In genomic region chr1:192789828-192790227, GRCm38 (mm10) we compare ENCODE assay signal across 8 mouse cellular contexts. TPM values are rescaled to one million over a fixed set of nuclear protein-coding genes. Genes with fewer than 3 reads are reported as not detected.
DNase-seq lines count a peak whose midpoint lies in the region; ATAC-seq and TF ChIP-seq lines count a peak whose summit lies in the region.

No protein-coding gene starts in this region.

- WGBS in embryonic facial prominence, embryonic 13.5 days, result 23% methylated on average over 11 of the region's 11 CpGs
- WGBS in heart, postnatal 0 days, result 70% methylated on average over 11 of the region's 11 CpGs
- WGBS in lung, adult 2 months, result 70% methylated on average over 11 of the region's 11 CpGs
- WGBS in midbrain, embryonic 11.5 days, result 69% methylated on average over 11 of the region's 11 CpGs

- H3K4me3 ChIP-seq in embryonic facial prominence, embryonic 13.5 days, result no peak overlapping the region
- H3K4me3 ChIP-seq in heart, postnatal 0 days (ENCODE audit: low read depth, low read length), result no peak overlapping the region
- H3K4me3 ChIP-seq in lung, adult 2 months (replicated peaks; ENCODE audit: extremely low read depth, low read depth, low read length), result no peak overlapping the region
- no peak overlapping the region for H3K4me3 ChIP-seq in midbrain, embryonic 11.5 days (ENCODE audit: low read depth, low read length)

- TF ChIP-seq POLR2A in lung, adult 2 months (IDR thresholded peaks at IDR 0.05; ENCODE audit: borderline replicate concordance, extremely low read depth, low read depth, low read length), result no peak

- H3K4me1 ChIP-seq in embryonic facial prominence, embryonic 13.5 days, result peaks cover 93% of the 10 kb centered on the region
- H3K4me1 ChIP-seq in heart, postnatal 0 days (ENCODE audit: control insufficient read depth, insufficient read depth), result peaks cover 13% of the 10 kb centered on the region; the same call in 1 of the 2 replicates
- no peaks in the 10 kb centered on the region; the same call in 1 of the 2 replicates for H3K4me1 ChIP-seq in lung, adult 2 months (ENCODE audit: control insufficient read depth, insufficient read depth, low read length)
- peaks cover 9% of the 10 kb centered on the region for H3K4me1 ChIP-seq in midbrain, embryonic 11.5 days (ENCODE audit: control insufficient read depth, insufficient read depth, low read length)

- peak; percentile 62 for DNase-seq in embryo, embryonic 10 days (ENCODE audit: low spot score)
- no peak for DNase-seq in embryo, embryonic 9.5 days (ENCODE audit: extremely low spot score)
- no peak for DNase-seq in heart, postnatal 0 days (ENCODE audit: low spot score)
- peak; percentile 23 for DNase-seq in lung, adult 2 months
- no peak for DNase-seq in cerebellum, postnatal 14 days
- no peak for DNase-seq in midbrain, embryonic 11.5 days (ENCODE audit: low spot score, missing footprints)
- DNase-seq in adrenal gland, adult 2 months, result no peak

- H3K4me2 ChIP-seq in embryonic facial prominence, embryonic 13.5 days, result no peak overlapping the region
- H3K4me2 ChIP-seq in heart, postnatal 0 days (ENCODE audit: low read depth, low read length), result no peak overlapping the region
- H3K4me2 ChIP-seq in midbrain, embryonic 11.5 days, result no peak overlapping the region

- ATAC-seq in embryonic facial prominence, embryonic 13.5 days (ENCODE audit: insufficient number of reproducible peaks, insufficient read depth, low FRiP score, low TSS enrichment, low read depth), result no peak
- ATAC-seq in heart, postnatal 0 days (ENCODE audit: insufficient read depth, low read depth), result no peak
- no peak for ATAC-seq in midbrain, embryonic 11.5 days (ENCODE audit: low FRiP score)

- H3K9me3 ChIP-seq in embryonic facial prominence, embryonic 13.5 days, result no peaks in the 10 kb centered on the region
- H3K9me3 ChIP-seq in heart, postnatal 0 days (replicated peaks; ENCODE audit: control insufficient read depth, low read length), result no peaks in the 10 kb centered on the region
- H3K9me3 ChIP-seq in midbrain, embryonic 11.5 days (ENCODE audit: control insufficient read depth, low read length), result no peaks in the 10 kb centered on the region

- H3K27me3 ChIP-seq in embryonic facial prominence, embryonic 13.5 days, result no peaks in the 10 kb centered on the region
- H3K27me3 ChIP-seq in heart, postnatal 0 days (ENCODE audit: control insufficient read depth, insufficient read depth, low read length), result no peaks in the 10 kb centered on the region
- no peaks in the 10 kb centered on the region for H3K27me3 ChIP-seq in midbrain, embryonic 11.5 days (ENCODE audit: control insufficient read depth, insufficient read depth, low read length)

- H3K27ac ChIP-seq in embryonic facial prominence, embryonic 13.5 days, result peak overlapping the region; percentile 95
- H3K27ac ChIP-seq in heart, postnatal 0 days (ENCODE audit: low read depth), result peak overlapping the region; percentile 74
- no peak overlapping the region for H3K27ac ChIP-seq in midbrain, embryonic 11.5 days (ENCODE audit: low read depth, low read length)

- no peak for TF ChIP-seq CTCF in heart, postnatal 0 days (IDR thresholded peaks at IDR 0.05; ENCODE audit: low read depth)
- no peak for TF ChIP-seq CTCF in lung, adult 2 months (IDR thresholded peaks at IDR 0.05; ENCODE audit: insufficient read depth, low read length)

- no peaks in the 10 kb centered on the region for H3K36me3 ChIP-seq in embryonic facial prominence, embryonic 13.5 days
- no peaks in the 10 kb centered on the region for H3K36me3 ChIP-seq in heart, postnatal 0 days (replicated peaks; ENCODE audit: control insufficient read depth, insufficient read depth, low read length)
- H3K36me3 ChIP-seq in midbrain, embryonic 11.5 days (ENCODE audit: control insufficient read depth, insufficient read depth, low read length), result no peaks in the 10 kb centered on the region

- H3K9ac ChIP-seq in embryonic facial prominence, embryonic 13.5 days, result no peak overlapping the region
- no peak overlapping the region for H3K9ac ChIP-seq in heart, postnatal 0 days (replicated peaks; ENCODE audit: low read depth, low read length)
- no peak overlapping the region for H3K9ac ChIP-seq in midbrain, embryonic 11.5 days (ENCODE audit: low read length)

- no peak for TF ChIP-seq EP300 in heart, postnatal 0 days (IDR thresholded peaks at IDR 0.05; ENCODE audit: low read depth)

RNA-seq across cellular contexts. Expression of gene Hhat, which starts 18.8 kb away (rescaled TPM):
- 9.0 and 9.8 TPM in 2 replicates for polyA plus RNA-seq in embryonic facial prominence, embryonic 13.5 days (2015; fragmentation: Nextera tagmentation; extraction: Ambion mirVana)
- 6.7 and 13.2 TPM in 2 replicates for total RNA-seq in heart, postnatal 0 days (2014; rRNA removed; ENCODE audit: low replicate concordance)
- polyA plus RNA-seq in heart, postnatal 0 days (2015; fragmentation: Nextera tagmentation; extraction: Ambion mirVana), result 3.7 and 4.0 TPM in 2 replicates
- polyA plus RNA-seq in lung, adult 2 months (2012; rRNA removed), result 2.5 and 2.7 TPM in 2 replicates
- 7.4 and 11.0 TPM in 2 replicates for polyA plus RNA-seq in midbrain, embryonic 11.5 days (2014; fragmentation: Nextera tagmentation; extraction: Ambion mirVana)
- 1 to 10 TPM; 4.9 to 5.6 TPM for total RNA-seq in adrenal gland, adult 2 months (2021)
- 12.8 and 15.1 TPM in 2 replicates for polyA plus RNA-seq in adrenal gland, adult 2 months (2012; rRNA removed)

Comparison
In these comparisons a context has a peak if more than half of its experiments do, and no peak if none do; other contexts are left out.
1. DNase-seq: peak in embryo, embryonic 10 days (single experiment) and lung, adult 2 months (single experiment); none in embryo, embryonic 9.5 days (single experiment), heart, postnatal 0 days (single experiment), cerebellum, postnatal 14 days (0 of 2), midbrain, embryonic 11.5 days (single experiment) and adrenal gland, adult 2 months (single experiment).